Mouse (Mus musculus) spleen, postnatal 4 days (tissue): ENCODE measurements around the gene Lgals9.

ENCODE experiments used
- DNase-seq, 2 experiments: peaks; one replicate each; pipeline ENCODE4 v3.0.0; 2022; ENCODE audit warnings: low spot score in 2 of 2

Gene Lgals9

DNA sequence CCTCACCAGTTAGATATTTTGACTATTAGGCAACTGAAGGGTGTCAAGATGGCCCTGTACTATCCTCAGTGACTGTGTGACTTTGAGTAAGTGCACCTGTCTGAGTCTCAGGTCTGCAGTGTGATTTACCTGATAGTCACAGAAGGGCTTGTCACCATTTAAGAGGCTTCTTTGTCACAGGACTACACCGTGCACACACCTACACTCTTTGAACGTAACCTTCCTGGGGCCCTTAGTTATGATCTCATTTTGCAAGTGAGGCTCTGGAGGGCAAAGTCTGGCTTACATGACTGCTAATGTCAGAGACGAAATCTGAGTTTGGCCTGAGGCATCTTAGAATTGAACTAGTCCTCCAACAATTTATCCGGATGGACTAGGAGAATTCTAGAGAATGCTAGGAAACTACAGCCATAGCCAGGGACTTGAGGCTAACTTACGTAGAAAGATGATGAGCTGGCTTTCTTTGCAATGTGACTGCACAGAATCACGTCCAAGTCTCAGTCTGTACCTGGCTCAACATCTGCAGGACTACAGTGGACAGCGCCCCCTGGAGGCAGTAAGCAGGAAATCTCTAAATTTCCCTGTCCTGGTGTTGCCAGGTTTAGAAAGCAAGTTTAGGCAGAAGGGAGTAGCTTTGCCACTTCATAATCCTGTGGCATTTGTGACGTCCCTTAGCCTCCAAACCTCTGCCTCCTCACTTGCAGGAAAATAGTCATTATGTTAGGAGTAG is 61.9 kb downstream of the Lgals9 start:
- DNase-seq: peak; percentile 22 to 74

DNA sequence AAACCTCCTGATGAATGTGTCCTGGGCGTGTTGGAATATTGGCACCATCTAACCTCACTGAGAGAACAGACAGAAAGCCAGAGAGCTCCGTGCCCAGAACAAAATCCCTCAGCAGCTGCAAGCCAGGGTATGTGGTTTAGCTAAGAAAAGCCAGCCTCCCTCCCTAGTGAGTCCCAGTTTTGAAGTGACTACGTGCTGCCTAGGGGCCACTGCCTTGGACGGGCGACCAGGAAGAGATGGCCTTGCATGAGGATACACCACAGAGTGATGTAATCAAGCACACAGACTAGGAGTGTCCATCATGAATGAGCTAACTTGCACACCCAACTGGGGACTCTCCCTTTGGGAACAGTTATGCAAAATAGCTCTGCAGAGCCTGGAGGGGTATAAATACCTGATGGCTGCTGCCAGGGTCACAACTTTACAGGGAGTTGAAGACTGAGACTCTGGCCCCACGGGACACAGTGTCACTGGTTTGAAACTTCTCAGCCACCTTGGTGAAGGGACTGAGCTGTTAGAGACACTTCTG is 64.3 kb downstream of the Lgals9 start, which contains the start of gene Nos2:
TSS of gene Nos2 (plus strand) at position 377 of the 529 bp plus-strand sequence.
- DNase-seq: no peak

DNA sequence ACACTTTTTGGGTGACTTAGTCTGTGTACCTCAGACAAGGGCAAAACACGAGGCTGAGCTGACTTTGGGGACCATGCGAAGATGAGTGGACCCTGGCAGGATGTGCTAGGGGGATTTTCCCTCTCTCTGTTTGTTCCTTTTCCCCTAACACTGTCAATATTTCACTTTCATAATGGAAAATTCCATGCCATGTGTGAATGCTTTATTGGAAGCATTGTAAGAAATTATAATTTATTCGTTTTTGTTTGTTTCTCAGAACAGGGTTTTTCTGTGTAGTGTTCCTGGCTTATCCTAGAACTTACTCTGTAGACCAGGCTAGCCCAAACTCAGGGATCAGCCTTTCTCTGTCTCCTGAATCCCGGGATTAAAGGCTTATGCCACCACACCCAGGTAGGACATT is 65.0 kb downstream of the Lgals9 start:
- DNase-seq: no peak

DNA sequence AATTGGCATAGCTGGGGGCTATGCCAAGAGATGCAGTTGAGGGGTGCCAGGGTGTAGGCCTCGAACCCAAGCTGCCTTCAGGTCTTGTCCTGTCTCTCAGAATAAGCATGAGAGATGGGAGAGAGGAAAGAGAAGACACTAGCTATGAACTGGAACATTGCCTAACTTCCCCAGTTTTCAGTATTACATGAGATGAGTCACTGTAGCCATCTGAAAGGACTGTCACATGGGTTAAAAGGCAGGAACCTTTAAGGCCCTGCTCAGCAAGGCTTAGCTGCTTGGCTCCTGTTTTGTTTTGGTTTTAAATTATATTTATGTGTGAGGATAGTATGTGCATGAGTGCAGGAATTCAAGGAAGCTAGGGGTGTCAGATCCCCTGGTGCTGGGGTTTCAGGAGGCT is 68.3 kb downstream of the Lgals9 start:
- DNase-seq: no peak

DNA sequence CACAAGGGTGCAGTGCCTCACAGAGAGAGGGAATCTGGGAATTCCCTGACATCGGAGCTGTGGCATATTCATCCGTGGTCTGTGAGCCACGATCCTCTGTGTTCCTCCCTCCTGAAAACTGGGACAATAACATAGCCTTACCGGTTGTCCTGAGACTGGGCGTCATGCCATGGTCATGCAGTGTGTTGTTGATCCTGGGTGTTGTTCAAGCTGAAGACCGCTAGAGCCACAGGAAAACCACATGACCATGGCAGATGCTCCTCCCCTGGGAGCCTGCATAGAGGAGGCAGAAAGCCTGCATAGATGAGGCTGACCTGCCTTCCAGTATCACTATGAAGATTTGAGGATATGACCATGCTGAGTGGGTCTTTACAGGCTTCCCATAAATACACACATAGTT is 69.3 kb downstream of the Lgals9 start:
- no peak for DNase-seq
